Mouse (Mus musculus) forebrain, embryonic 14.5 days (tissue): Measurements from ENCODE around the gene Nup133. TPM values are rescaled to one million over a fixed set of nuclear protein-coding genes. Genes with fewer than 3 reads are reported as not detected.

Experiments
- ATAC-seq: fragments of 200-750 bp; cut with Nextera tagmentation; 2 replicates; pipeline ENCODE4 v1.8.0; 2017; ENCODE audit warnings: mild to moderate bottlenecking, moderate library complexity
- DNase-seq: peaks from one replicate; pipeline ENCODE4 v3.0.0-alpha.2; 2015; ENCODE audit warnings: low spot score
- H3K27ac ChIP-seq: fragments of 300-500 bp; sonication (generic); 2 replicates; pipeline ENCODE4 v1.5.1; 2014; ENCODE audit warnings: low read depth, mild to moderate bottlenecking, control low read depth, low read length, moderate library complexity
- H3K27me3 ChIP-seq: fragments of 300-500 bp; sonication (generic); replicated peaks from 2 replicates; pipeline ENCODE4 v1.6.1; 2014; ENCODE audit warnings: low read length, control low read depth, mixed read lengths; ENCODE audit not compliant: control insufficient read depth, insufficient read depth
- H3K36me3 ChIP-seq: fragments of 300-500 bp; sonication (generic); 2 replicates; pipeline ENCODE4 v1.6.1; 2014; ENCODE audit warnings: low read length, control low read depth; ENCODE audit not compliant: control insufficient read depth, insufficient read depth
- H3K4me1 ChIP-seq: fragments of 300-500 bp; sonication (generic); 2 replicates; pipeline ENCODE4 v1.6.1; 2014; ENCODE audit warnings: antibody characterized with exemption, low read length, control low read depth; ENCODE audit not compliant: control insufficient read depth, insufficient read depth
- H3K4me2 ChIP-seq: fragments of 300-500 bp; sonication (generic); 2 replicates; pipeline ENCODE4 v1.6.1; 2014; ENCODE audit warnings: mild to moderate bottlenecking, control low read depth, low read length
- H3K4me3 ChIP-seq: fragments of 300-500 bp; sonication (generic); 2 replicates; pipeline ENCODE4 v1.5.1; 2014; ENCODE audit warnings: low read depth, low read length, control low read depth
- H3K9ac ChIP-seq: fragments of 300-500 bp; sonication (generic); 2 replicates; pipeline ENCODE4 v1.6.1; 2014; ENCODE audit warnings: mild to moderate bottlenecking, low read length, control low read depth, moderate library complexity
- H3K9me3 ChIP-seq: fragments of 300-500 bp; sonication (generic); replicated peaks from 2 replicates; pipeline ENCODE4 v1.6.1; 2016; ENCODE audit warnings: low read length, control low read depth, mixed read lengths; ENCODE audit not compliant: control insufficient read depth
- WGBS: fragments of 180-500 bp; shearing (Covaris S2); extraction: QIAGEN DNeasy Blood & Tissue Kit; methylation state at CpG from one replicate; pipeline ENCODE4 v1.1.7; 2014; 5-methylcytosine and 5-hydroxymethylcytosine counted together
- polyA plus RNA-seq: library from polyadenylated mRNA; unstranded; fragments of >200 nt; fragmentation: Nextera tagmentation; extraction: Ambion mirVana; gene quantifications from 2 replicates; pipeline ENCODE4 v1.2.1, GENCODE M21; 2014

The Nup133 gene
- polyA plus RNA-seq, 1 experiment from 2014 or later = 34.3 TPM

- H3K4me1 ChIP-seq = peaks cover 5% of the 10 kb centered on the region
- H3K36me3 ChIP-seq = peaks cover 20% of the 10 kb centered on the region
- H3K4me2 ChIP-seq = no peak overlapping the region
- no peak overlapping the region for H3K27ac ChIP-seq
- ATAC-seq = no peak
- WGBS = 66% methylated on average over 14 of the region's 14 CpGs
- H3K4me3 ChIP-seq = no peak overlapping the region
- no peak overlapping the region for H3K9ac ChIP-seq
- H3K27me3 ChIP-seq = peaks cover 39% of the 10 kb centered on the region
- H3K9me3 ChIP-seq = no peaks in the 10 kb centered on the region
- DNase-seq = no peak
These were observed 52.7 kb downstream of the Nup133 start for GRCm38 (mm10) chr8:123896366-123896761.

GRCm38 (mm10) chr8:123895680-123896365 is 53.2 kb downstream of the Nup133 start:
- H3K9me3 ChIP-seq = no peaks in the 10 kb centered on the region
- H3K4me3 ChIP-seq = no peak overlapping the region
- DNase-seq (no peak), ATAC-seq (no peak)
- peaks cover 8% of the 10 kb centered on the region for H3K4me1 ChIP-seq
- H3K4me2 ChIP-seq = no peak overlapping the region
- H3K9ac ChIP-seq = no peak overlapping the region
- peaks cover 18% of the 10 kb centered on the region for H3K36me3 ChIP-seq
- H3K27me3 ChIP-seq = peaks cover 43% of the 10 kb centered on the region
- 77% methylated on average over 9 of the region's 9 CpGs for WGBS
- no peak overlapping the region for H3K27ac ChIP-seq

DNA sequence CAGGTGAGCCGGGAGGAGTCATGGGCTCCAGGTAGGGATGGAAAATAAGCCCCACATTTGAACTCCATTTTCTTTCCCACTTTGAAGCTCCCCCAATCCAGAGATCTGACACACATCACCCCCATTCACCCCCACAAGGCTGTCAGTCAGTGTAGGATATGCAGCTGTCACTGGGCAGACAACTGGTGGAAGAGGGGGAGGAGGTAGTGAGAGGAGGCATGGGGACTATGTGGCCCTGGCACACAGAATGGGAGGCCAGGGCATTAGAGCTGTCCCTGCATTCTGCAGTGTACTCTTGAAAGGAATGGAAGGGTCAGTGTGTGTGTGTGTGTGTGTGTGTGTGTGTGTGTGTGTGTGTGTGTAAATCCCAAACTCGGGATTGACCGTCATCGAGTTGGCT is 53.8 kb downstream of the Nup133 start:
- Histone ChIP-seq H3K4me2 (no peak overlapping the region), H3K36me3 (peaks cover 12% of the 10 kb centered on the region), H3K4me3 (no peak overlapping the region), H3K9me3 (no peaks in the 10 kb centered on the region), H3K27ac (no peak overlapping the region), H3K9ac (no peak overlapping the region), H3K4me1 (peaks cover 8% of the 10 kb centered on the region), H3K27me3 (peaks cover 48% of the 10 kb centered on the region)
- 79% methylated on average over 4 of the region's 4 CpGs for WGBS
- ATAC-seq (no peak), DNase-seq (no peak)

DNA sequence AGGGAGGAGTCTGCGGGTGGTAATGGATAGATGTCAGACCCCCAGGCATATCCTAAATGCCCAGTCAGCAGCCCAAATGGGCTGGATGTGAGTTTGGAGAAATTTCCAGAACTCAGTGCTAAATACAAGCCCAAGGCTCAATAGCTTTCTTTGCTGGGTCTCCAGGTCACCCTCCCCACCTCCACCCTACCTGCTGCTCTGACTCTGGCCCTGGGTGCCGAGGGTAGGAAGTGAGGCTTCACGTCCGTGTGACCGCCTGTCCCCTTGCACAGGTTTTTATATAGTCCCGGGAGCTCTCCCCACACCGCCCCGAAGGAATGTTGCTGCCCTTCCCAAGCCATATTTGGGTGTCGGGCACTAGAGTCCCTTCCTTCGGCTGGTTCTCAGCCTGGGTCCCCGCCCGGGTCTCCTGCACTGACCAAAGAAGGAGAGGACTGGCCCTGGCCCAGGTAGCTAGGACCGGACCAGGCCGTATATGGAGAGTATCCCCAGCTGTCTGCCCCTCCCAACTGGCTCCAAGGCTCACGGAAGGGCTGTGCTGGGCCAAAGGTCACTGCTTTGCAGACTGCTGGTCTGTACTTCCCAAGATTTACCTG is 54.5 kb downstream of the Nup133 start, which contains the start of gene Acta1:
TSS of gene Acta1 (minus strand) at position 250 of the 596 bp plus-strand sequence.
- no peak within 1 kb of the TSS for H3K27ac ChIP-seq
- H3K9me3 ChIP-seq = no peaks in the 10 kb centered on the region
- no peak within 1 kb of the TSS for H3K9ac ChIP-seq
- no peak for DNase-seq
- 22% methylated on average over 15 of the region's 15 CpGs for WGBS
- H3K4me3 ChIP-seq = no peak within 1 kb of the TSS
- peaks cover 11% of the 10 kb centered on the region; the same call in 1 of the 2 replicates for H3K36me3 ChIP-seq
- peaks cover 8% of the 10 kb centered on the region for H3K4me1 ChIP-seq
- peaks cover 54% of the 10 kb centered on the region for H3K27me3 ChIP-seq
- ATAC-seq = no peak
- H3K4me2 ChIP-seq = no peak within 1 kb of the TSS

DNA sequence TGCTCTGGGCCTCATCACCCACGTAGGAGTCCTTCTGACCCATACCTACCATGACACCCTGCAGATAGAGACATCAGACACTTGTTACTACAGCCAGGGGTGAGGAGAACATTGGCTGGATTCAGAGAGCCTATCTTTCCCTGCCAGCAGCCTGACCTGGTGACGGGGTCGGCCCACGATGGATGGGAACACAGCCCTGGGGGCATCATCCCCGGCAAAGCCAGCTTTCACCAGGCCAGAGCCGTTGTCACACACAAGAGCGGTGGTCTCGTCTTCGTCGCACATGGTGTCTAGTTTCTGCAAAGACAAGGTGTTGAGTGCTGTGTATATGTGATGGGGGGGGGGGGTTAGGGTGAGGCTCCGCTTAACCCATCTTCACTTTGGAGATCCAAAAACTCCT is 55.7 kb downstream of the Nup133 start:
- ATAC-seq (no peak), DNase-seq (no peak)
- Histone ChIP-seq H3K27ac (no peak overlapping the region), H3K9ac (no peak overlapping the region), H3K4me1 (peaks cover 8% of the 10 kb centered on the region), H3K4me2 (no peak overlapping the region), H3K9me3 (no peaks in the 10 kb centered on the region), H3K4me3 (no peak overlapping the region), H3K27me3 (peaks cover 54% of the 10 kb centered on the region), H3K36me3 (no peaks in the 10 kb centered on the region)
- WGBS = 72% methylated on average over 11 of the region's 11 CpGs

DNA sequence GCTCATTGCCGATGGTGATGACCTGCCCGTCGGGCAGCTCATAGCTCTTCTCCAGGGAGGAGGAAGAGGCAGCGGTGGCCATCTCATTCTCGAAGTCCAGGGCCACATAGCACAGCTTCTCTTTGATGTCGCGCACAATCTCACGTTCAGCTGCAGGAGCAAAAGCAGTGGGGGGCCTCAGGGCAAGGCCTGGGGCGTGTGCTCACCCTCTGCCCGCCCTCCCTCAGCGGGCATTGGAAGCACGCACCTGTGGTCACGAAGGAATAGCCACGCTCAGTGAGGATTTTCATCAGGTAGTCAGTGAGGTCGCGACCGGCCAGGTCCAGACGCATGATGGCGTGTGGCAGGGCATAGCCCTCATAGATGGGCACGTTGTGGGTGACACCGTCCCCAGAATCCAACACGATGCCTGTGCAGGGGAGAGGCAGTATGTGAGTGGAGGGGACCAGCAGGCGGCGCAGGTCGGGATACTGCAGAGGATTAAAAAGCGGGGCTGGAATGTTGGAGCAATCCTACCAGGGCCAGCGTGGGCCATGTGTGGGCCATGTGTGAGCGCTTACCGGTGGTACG is 56.4 kb downstream of the Nup133 start:
- peak overlapping the region; percentile 62 for H3K9ac ChIP-seq
- no peak overlapping the region for H3K27ac ChIP-seq
- H3K4me2 ChIP-seq = peak overlapping the region; percentile 64
- H3K27me3 ChIP-seq = peaks cover 54% of the 10 kb centered on the region
- peak overlapping the region; percentile 43 for H3K4me3 ChIP-seq
- no peaks in the 10 kb centered on the region for H3K9me3 ChIP-seq
- peaks cover 8% of the 10 kb centered on the region for H3K4me1 ChIP-seq
- 9% methylated on average over 30 of the region's 30 CpGs for WGBS
- H3K36me3 ChIP-seq = no peaks in the 10 kb centered on the region
- peak; percentile 17; the same call in 1 of the 2 replicates for ATAC-seq
- DNase-seq = peak; percentile 27

DNA sequence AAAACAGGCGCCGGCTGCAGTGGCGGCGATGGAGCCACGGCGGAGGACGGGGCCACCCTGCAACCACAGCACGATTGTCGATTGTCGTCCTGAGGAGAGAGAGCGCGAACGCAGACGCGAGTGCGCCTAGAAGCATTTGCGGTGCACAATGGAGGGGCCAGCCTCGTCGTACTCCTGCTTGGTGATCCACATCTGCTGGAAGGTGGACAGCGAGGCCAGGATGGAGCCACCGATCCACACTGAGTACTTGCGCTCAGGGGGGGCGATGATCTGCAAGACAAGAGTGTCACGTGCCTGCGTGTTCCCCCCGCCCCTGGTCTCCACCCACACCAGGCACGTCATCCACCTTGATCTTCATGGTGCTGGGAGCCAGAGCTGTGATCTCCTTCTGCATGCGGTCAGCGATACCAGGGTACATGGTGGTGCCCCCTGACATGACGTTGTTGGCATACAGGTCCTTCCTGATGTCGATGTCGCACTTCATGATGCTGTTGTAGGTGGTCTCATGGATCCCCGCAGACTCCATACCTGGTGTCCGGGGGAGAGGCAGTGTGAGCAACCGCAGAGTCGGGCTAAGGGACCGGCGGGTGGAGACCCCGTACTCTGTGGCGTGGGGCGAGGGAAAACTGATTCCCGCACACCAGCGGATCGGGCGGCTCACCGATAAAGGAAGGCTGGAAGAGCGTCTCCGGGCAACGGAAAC is 57.0 kb downstream of the Nup133 start:
- DNase-seq (peak; percentile 78), ATAC-seq (peak; percentile 89)
- peak overlapping the region; percentile 43 for H3K4me3 ChIP-seq
- peak overlapping the region; percentile 62 for H3K9ac ChIP-seq
- peaks cover 8% of the 10 kb centered on the region for H3K4me1 ChIP-seq
- no peaks in the 10 kb centered on the region for H3K9me3 ChIP-seq
- WGBS = under 1% methylated on average over 49 of the region's 49 CpGs
- H3K27me3 ChIP-seq = peaks cover 54% of the 10 kb centered on the region
- H3K27ac ChIP-seq = 0 out of 2 replicates have a peak overlapping the region, but pooled peaks have one; percentile 14
- H3K36me3 ChIP-seq = no peaks in the 10 kb centered on the region
- H3K4me2 ChIP-seq = peak overlapping the region; percentile 64

- ATAC-seq (peak; percentile 38; the same call in 1 of the 2 replicates), DNase-seq (peak; percentile 69)
- no peaks in the 10 kb centered on the region for H3K9me3 ChIP-seq
- peak overlapping the region; percentile 62 for H3K9ac ChIP-seq
- H3K27ac ChIP-seq = no peak overlapping the region
- H3K4me1 ChIP-seq = peaks cover 8% of the 10 kb centered on the region
- peak overlapping the region; percentile 64 for H3K4me2 ChIP-seq
- peaks cover 54% of the 10 kb centered on the region for H3K27me3 ChIP-seq
- H3K4me3 ChIP-seq = peak overlapping the region; percentile 43
- H3K36me3 ChIP-seq = no peaks in the 10 kb centered on the region
- WGBS = under 1% methylated on average over 11 of the region's 11 CpGs
These were observed 57.8 kb downstream of the Nup133 start for GRCm38 (mm10) chr8:123891271-123891670.
